Mouse (Mus musculus): ENCODE measurements around the gene Olfr126. TPM values are rescaled to one million over a fixed set of nuclear protein-coding genes. Genes with fewer than 3 reads are reported as not detected.

The Olfr126 gene
- total and polyA plus RNA-seq, 3 experiments = not detected

Other genes with a start within 250 kb of the Olfr126 start
- not detected in 2 replicates for gene Olfr115, start 220.4 kb upstream of the Olfr126 start, total RNA-seq (2012; rRNA removed)
- not detected in 2 replicates for gene Olfr115, start 220.4 kb upstream of the Olfr126 start, total RNA-seq (2014; rRNA removed)
- gene Olfr115, start 220.4 kb upstream of the Olfr126 start, polyA plus RNA-seq (2012; ENCODE audit: insufficient read length, low read depth) = not detected in 2 replicates
- not detected in 2 replicates for gene Olfr116, start 220.3 kb upstream of the Olfr126 start, total RNA-seq (2012; rRNA removed)
- not detected in 2 replicates for gene Olfr116, start 220.3 kb upstream of the Olfr126 start, total RNA-seq (2014; rRNA removed)
- not detected in 2 replicates for gene Olfr116, start 220.3 kb upstream of the Olfr126 start, polyA plus RNA-seq (2012; ENCODE audit: insufficient read length, low read depth)
- gene Olfr117, start 183.7 kb upstream of the Olfr126 start, total RNA-seq (2012; rRNA removed) = not detected in 2 replicates
- gene Olfr117, start 183.7 kb upstream of the Olfr126 start, total RNA-seq (2014; rRNA removed) = not detected in 2 replicates
- gene Olfr117, start 183.7 kb upstream of the Olfr126 start, polyA plus RNA-seq (2012; ENCODE audit: insufficient read length, low read depth) = not detected in 2 replicates
- not detected in 2 replicates for gene Olfr118, start 180.5 kb upstream of the Olfr126 start, total RNA-seq (2012; rRNA removed)
- not detected in 2 replicates for gene Olfr118, start 180.5 kb upstream of the Olfr126 start, total RNA-seq (2014; rRNA removed)
- not detected in 2 replicates for gene Olfr118, start 180.5 kb upstream of the Olfr126 start, polyA plus RNA-seq (2012; ENCODE audit: insufficient read length, low read depth)
- not detected in 2 replicates for gene Olfr119, start 150.9 kb upstream of the Olfr126 start, total RNA-seq (2012; rRNA removed)
- not detected in 2 replicates for gene Olfr119, start 150.9 kb upstream of the Olfr126 start, total RNA-seq (2014; rRNA removed)
- gene Olfr119, start 150.9 kb upstream of the Olfr126 start, polyA plus RNA-seq (2012; ENCODE audit: insufficient read length, low read depth) = not detected in 2 replicates
- gene Olfr120, start 125.7 kb upstream of the Olfr126 start, total RNA-seq (2012; rRNA removed) = not detected in 2 replicates
- gene Olfr120, start 125.7 kb upstream of the Olfr126 start, total RNA-seq (2014; rRNA removed) = not detected in 2 replicates
- not detected in 2 replicates for gene Olfr120, start 125.7 kb upstream of the Olfr126 start, polyA plus RNA-seq (2012; ENCODE audit: insufficient read length, low read depth)
- not detected in 2 replicates for gene Olfr121, start 98.6 kb upstream of the Olfr126 start, total RNA-seq (2012; rRNA removed)
- gene Olfr121, start 98.6 kb upstream of the Olfr126 start, total RNA-seq (2014; rRNA removed) = not detected in 2 replicates
- not detected in 2 replicates for gene Olfr121, start 98.6 kb upstream of the Olfr126 start, polyA plus RNA-seq (2012; ENCODE audit: insufficient read length, low read depth)
- not detected in 2 replicates for gene Olfr122, start 78.9 kb upstream of the Olfr126 start, total RNA-seq (2012; rRNA removed)
- not detected in 2 replicates for gene Olfr122, start 78.9 kb upstream of the Olfr126 start, total RNA-seq (2014; rRNA removed)
- gene Olfr122, start 78.9 kb upstream of the Olfr126 start, polyA plus RNA-seq (2012; ENCODE audit: insufficient read length, low read depth) = not detected in 2 replicates
- gene Olfr123, start 54.0 kb upstream of the Olfr126 start, total RNA-seq (2012; rRNA removed) = not detected in 2 replicates
- gene Olfr123, start 54.0 kb upstream of the Olfr126 start, total RNA-seq (2014; rRNA removed) = not detected in 2 replicates
- gene Olfr123, start 54.0 kb upstream of the Olfr126 start, polyA plus RNA-seq (2012; ENCODE audit: insufficient read length, low read depth) = not detected in 2 replicates
- gene Olfr124, start 47.6 kb upstream of the Olfr126 start, total RNA-seq (2012; rRNA removed) = not detected in 2 replicates
- not detected in 2 replicates for gene Olfr124, start 47.6 kb upstream of the Olfr126 start, total RNA-seq (2014; rRNA removed)
- not detected in 2 replicates for gene Olfr124, start 47.6 kb upstream of the Olfr126 start, polyA plus RNA-seq (2012; ENCODE audit: insufficient read length, low read depth)
- not detected in 2 replicates for gene Olfr125, start 14.5 kb upstream of the Olfr126 start, total RNA-seq (2012; rRNA removed)
- not detected in 2 replicates for gene Olfr125, start 14.5 kb upstream of the Olfr126 start, total RNA-seq (2014; rRNA removed)
- gene Olfr125, start 14.5 kb upstream of the Olfr126 start, polyA plus RNA-seq (2012; ENCODE audit: insufficient read length, low read depth) = not detected in 2 replicates
- not detected in 2 replicates for gene Olfr127, start 53.0 kb downstream of the Olfr126 start, total RNA-seq (2012; rRNA removed)
- gene Olfr127, start 53.0 kb downstream of the Olfr126 start, total RNA-seq (2014; rRNA removed) = not detected in 2 replicates
- 0.07 and 0.10 TPM in 2 replicates for gene Olfr127, start 53.0 kb downstream of the Olfr126 start, polyA plus RNA-seq (2012; ENCODE audit: insufficient read length, low read depth)
- gene Olfr128, start 73.1 kb downstream of the Olfr126 start, total RNA-seq (2012; rRNA removed) = not detected in 2 replicates
- not detected in 2 replicates for gene Olfr128, start 73.1 kb downstream of the Olfr126 start, total RNA-seq (2014; rRNA removed)
- not detected in 2 replicates for gene Olfr128, start 73.1 kb downstream of the Olfr126 start, polyA plus RNA-seq (2012; ENCODE audit: insufficient read length, low read depth)
- gene Olfr761, start 105.6 kb downstream of the Olfr126 start, total RNA-seq (2012; rRNA removed) = not detected in 2 replicates
- not detected in 2 replicates for gene Olfr761, start 105.6 kb downstream of the Olfr126 start, total RNA-seq (2014; rRNA removed)
- gene Olfr761, start 105.6 kb downstream of the Olfr126 start, polyA plus RNA-seq (2012; ENCODE audit: insufficient read length, low read depth) = not detected in 2 replicates
- gene Olfr129, start 212.6 kb downstream of the Olfr126 start, total RNA-seq (2012; rRNA removed) = not detected in 2 replicates
- not detected in 2 replicates for gene Olfr129, start 212.6 kb downstream of the Olfr126 start, total RNA-seq (2014; rRNA removed)
- gene Olfr129, start 212.6 kb downstream of the Olfr126 start, polyA plus RNA-seq (2012; ENCODE audit: insufficient read length, low read depth) = not detected in 2 replicates
- not detected in 2 replicates for gene Olfr130, start 216.4 kb downstream of the Olfr126 start, total RNA-seq (2012; rRNA removed)
- gene Olfr130, start 216.4 kb downstream of the Olfr126 start, total RNA-seq (2014; rRNA removed) = not detected in 2 replicates
- not detected in 2 replicates for gene Olfr130, start 216.4 kb downstream of the Olfr126 start, polyA plus RNA-seq (2012; ENCODE audit: insufficient read length, low read depth)
- not detected in 2 replicates for gene Olfr131, start 241.2 kb downstream of the Olfr126 start, total RNA-seq (2012; rRNA removed)
- not detected in 2 replicates for gene Olfr131, start 241.2 kb downstream of the Olfr126 start, total RNA-seq (2014; rRNA removed)
- not detected in 2 replicates for gene Olfr131, start 241.2 kb downstream of the Olfr126 start, polyA plus RNA-seq (2012; ENCODE audit: insufficient read length, low read depth)